Mouse (Mus musculus): ENCODE measurements around the gene Nags. TPM values are rescaled to one million over a fixed set of nuclear protein-coding genes. Genes with fewer than 3 reads are reported as not detected.
A peak's percentile ranks its signal among the peaks of the same experiment; 100 is the strongest.
"Not testable (repeated sequence)": the region's sequence is repeated elsewhere in the genome, so short reads cannot be mapped to it uniquely, and the experiment has no call there.

Gene Nags
- total RNA-seq, 2 experiments from 2014 or later, result not detected

- DNase-seq (ENCODE audit: extremely low spot score in 1 of 2, low spot score in 1 of 2), result peak; percentile 80 to 85
Observed at GRCm38 (mm10) chr11:102156039-102156785, 10.9 kb downstream of the Nags start, which contains the start of gene Tmem101. Gene Tmem101, minus strand, starts transcription at chr11:102156404.

DNA sequence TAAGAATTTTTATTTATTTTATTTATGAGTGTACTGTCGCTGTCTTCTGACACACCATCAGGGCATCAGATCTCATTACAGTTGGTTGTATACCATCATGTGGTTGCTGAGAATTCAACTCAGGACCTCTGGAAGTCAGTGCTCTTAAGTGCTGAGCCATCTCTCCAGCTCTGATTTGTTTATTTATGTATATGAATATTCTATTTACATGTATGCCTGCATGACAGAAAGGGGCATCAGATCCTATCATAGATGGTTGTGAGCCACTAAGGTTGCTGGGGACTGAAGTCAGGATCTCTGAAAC, 11.4 kb downstream of the Nags start:
- no peak for DNase-seq (ENCODE audit: extremely low spot score in 1 of 2, low spot score in 1 of 2)

DNA sequence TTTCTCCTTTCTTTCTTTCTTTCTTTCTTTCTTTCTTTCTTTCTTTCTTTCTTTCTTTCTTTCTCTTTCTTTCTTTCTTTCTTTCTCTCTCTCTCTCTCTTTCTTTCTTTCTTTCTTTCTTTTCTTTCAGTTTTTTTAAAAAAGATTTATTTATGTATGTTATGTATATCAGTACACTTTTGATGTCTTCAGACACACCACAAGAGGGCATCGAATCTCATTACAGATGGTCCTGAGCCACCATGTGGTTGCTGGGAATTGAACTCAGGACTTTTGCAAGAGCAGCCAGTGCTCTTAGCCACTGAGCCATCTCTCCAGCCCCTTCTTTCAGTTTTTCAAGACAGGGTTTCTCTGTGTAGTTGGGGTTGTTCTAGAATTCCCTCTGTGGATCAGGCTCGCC, 12.7 kb downstream of the Nags start:
- DNase-seq (ENCODE audit: extremely low spot score in 1 of 2, low spot score in 1 of 2), result not testable (repeated sequence)

- no peak for DNase-seq (ENCODE audit: extremely low spot score in 1 of 2, low spot score in 1 of 2)
Observed at GRCm38 (mm10) chr11:102159781-102160180, 14.5 kb downstream of the Nags start.

GRCm38 (mm10) chr11:102165971-102166722, 20.8 kb downstream of the Nags start:
- peak; percentile 25 to 40 for DNase-seq (ENCODE audit: extremely low spot score in 1 of 2, low spot score in 1 of 2)

DNA sequence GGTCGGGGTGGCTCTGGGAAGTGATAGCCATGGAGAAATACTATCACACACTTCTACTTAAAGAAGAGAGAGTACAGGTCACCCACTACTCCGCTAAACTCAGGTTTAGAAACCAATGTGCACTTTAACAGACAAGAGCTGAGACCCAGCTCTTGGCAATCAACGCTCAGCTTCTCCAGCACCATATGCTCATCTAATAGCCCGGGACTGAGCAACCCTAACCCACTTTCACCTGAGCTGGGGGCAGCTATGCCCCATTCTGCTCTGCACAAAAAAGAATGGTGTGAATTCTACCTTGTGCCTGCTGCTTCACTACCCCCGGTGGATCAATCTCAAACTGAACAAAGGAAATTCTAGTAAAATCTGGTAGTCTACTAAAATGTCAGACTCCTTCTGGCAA, 22.2 kb downstream of the Nags start:
- no peak for DNase-seq (ENCODE audit: extremely low spot score in 1 of 2, low spot score in 1 of 2)

- DNase-seq (ENCODE audit: extremely low spot score in 1 of 2, low spot score in 1 of 2), result no peak
Observed at GRCm38 (mm10) chr11:102168689-102169088, 23.4 kb downstream of the Nags start.

GRCm38 (mm10) chr11:102179836-102180235, 34.5 kb downstream of the Nags start:
- no peak for DNase-seq (ENCODE audit: extremely low spot score in 1 of 2, low spot score in 1 of 2)

DNA sequence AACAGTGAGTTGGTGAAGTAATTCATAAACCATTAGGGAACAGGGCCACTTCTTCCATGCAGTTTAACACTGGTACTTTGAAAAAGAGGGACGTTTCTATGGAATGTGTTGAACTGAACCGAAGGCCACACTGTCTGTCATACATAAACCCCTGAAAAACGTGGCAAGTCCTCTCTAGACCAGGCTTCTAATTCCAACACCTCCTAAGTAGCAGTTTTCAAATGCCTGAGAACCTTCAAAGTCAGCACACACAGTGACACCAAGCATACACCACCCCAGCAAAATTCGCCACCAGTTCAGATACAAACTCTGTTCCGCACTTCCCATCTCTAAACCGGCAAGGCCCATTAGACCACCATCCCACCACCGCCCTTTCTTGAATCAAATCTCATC, 38.9 kb downstream of the Nags start:
- no peak for DNase-seq (ENCODE audit: extremely low spot score in 1 of 2, low spot score in 1 of 2)

DNA sequence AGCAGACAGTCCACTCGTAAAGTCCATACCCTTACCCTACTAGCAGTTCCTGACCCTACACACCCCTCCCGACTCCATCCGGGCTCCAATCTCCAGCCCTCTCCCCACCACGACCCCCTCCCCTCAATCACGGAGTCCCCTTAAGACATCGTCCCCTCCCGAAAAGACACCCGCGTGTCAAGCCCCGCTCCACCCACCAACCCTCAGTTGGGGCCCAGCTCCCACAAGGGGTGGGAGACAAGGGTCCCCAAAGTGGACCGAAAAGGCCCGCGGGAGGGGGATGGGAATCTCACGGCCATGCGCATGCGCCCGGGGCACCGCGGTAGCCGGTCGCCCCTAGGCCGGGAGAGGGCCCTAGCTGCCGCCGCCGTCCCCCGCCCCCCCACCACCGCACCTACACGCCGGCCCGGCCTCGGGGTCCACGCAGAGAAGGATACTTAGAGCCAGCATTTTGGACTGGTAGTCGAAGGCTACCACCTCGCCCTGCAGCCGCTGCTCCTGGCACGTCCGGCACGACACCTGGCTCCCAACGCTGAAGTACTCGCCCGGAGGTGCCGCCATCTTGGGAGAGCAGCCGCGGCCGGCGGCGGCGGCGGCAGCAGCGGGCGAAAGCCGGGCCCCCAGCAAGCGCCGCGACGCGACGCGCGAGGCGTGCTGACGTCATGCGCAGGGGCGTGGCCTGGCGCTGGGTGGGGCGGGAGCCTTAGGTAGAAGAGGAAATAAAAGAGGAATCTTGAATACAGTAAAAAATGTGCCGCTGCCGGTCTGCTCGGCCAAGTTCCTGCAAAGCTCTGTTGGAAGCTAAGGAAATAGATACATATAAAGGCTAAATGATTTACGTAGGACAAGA, 39.6 kb downstream of the Nags start, which contains the start of gene Lsm12:
Gene Lsm12 (minus strand): TSS at position 651 of the 850 bp plus-strand sequence.
- peak; percentile 91 to 94 for DNase-seq (ENCODE audit: extremely low spot score in 1 of 2, low spot score in 1 of 2)

- DNase-seq (ENCODE audit: extremely low spot score in 1 of 2, low spot score in 1 of 2), result no peak
Observed at GRCm38 (mm10) chr11:102185677-102186076, 40.4 kb downstream of the Nags start.

- no peak for DNase-seq (ENCODE audit: extremely low spot score in 1 of 2, low spot score in 1 of 2)
Observed at GRCm38 (mm10) chr11:102186235-102186634, 40.9 kb downstream of the Nags start.

GRCm38 (mm10) chr11:102188980-102189379, 43.7 kb downstream of the Nags start:
- no peak for DNase-seq (ENCODE audit: extremely low spot score in 1 of 2, low spot score in 1 of 2)

- peak; percentile 56 to 79 for DNase-seq (ENCODE audit: extremely low spot score in 1 of 2, low spot score in 1 of 2)
Observed at GRCm38 (mm10) chr11:102189461-102190436, 44.4 kb downstream of the Nags start, which contains the start of gene G6pc3. Gene G6pc3, plus strand, starts transcription at chr11:102189620.

DNA sequence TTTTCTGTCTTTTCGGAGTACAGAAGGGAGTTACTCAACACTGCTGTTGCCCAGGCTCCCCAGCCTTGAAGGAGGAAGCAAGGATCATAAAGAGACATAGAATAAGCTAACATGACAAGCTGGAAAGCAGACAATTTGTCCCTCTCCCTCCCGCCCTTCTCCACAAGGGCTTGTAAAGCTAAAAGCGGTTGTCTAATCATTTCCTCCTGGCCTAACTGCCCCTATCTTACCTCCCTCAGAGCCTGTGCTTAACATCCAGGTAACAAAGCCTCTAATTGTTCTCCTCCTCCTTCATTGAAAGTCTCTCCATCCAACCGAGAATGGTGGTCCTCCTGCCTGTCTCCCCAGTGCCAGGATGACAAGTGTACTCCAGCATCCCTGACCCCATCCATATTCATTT, 45.5 kb downstream of the Nags start:
- DNase-seq (ENCODE audit: extremely low spot score in 1 of 2, low spot score in 1 of 2), result no peak

GRCm38 (mm10) chr11:102193657-102194440, 48.5 kb downstream of the Nags start:
- no peak for DNase-seq (ENCODE audit: extremely low spot score in 1 of 2, low spot score in 1 of 2)

- no peak for DNase-seq (ENCODE audit: extremely low spot score in 1 of 2, low spot score in 1 of 2)
Observed at GRCm38 (mm10) chr11:102196018-102196797, 50.9 kb downstream of the Nags start.

- DNase-seq (ENCODE audit: extremely low spot score in 1 of 2, low spot score in 1 of 2), result no peak
Observed at GRCm38 (mm10) chr11:102198245-102198644, 52.9 kb downstream of the Nags start.
